In the genomic region with DNA sequence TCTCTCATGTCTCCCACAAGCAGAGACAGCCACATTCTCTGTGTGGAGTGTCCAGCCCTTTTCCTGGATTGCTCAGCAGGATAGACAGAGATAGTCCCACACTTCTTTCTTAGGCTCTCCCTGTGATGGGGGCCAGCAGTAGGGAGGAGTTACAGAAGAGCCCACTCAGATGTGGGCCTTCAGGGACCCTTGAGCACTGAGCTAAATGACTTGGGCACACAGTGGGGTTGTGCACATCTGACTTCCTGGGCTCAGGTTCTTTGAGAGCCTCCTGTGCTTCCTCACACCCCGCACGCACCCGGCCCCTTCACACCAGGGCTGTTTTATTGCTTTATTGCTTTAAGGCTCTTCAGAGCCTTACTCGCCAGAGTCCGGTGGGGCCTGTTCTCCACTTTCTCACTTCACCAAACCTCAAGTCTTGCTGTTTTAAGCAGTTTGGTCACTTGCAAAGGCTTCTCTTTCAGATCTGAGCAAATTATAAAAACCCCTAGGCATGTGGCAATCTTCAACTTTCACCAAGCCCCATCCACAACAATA, we compare ENCODE assay signal across 24 mouse cellular contexts. TPM values are rescaled to one million over a fixed set of nuclear protein-coding genes. Genes with fewer than 3 reads are reported as not detected.
A peak's percentile ranks its signal among the peaks of the same experiment; 100 is the strongest.
DNase-seq lines count a peak whose midpoint lies in the region; ATAC-seq lines count a peak whose summit lies in the region.
"Had no signal": no experiment of that assay in that cellular context is flagged by ENCODE, and none has a peak within 500 bp of the region (broad histone marks: within the 10 kb centered on the region; RNA-seq: fewer than 3 reads in every experiment).

No protein-coding gene starts in this region.

- no peak overlapping the region for H3K4me3 ChIP-seq in hindbrain, embryonic 10.5 days
- H3K4me3 ChIP-seq in hindbrain, embryonic 11.5 days (ENCODE audit: low read depth, low read length): no peak overlapping the region
- 0 out of 2 replicates have a peak overlapping the region, but pooled peaks have one; percentile 1 for H3K4me3 ChIP-seq in kidney, embryonic 15.5 days (replicated peaks)
- H3K4me3 ChIP-seq in embryonic facial prominence, embryonic 10.5 days: no peak overlapping the region
- peak overlapping the region; percentile 66 for H3K4me3 ChIP-seq in neural tube, embryonic 11.5 days (ENCODE audit: low read depth, low read length)
- H3K4me3 ChIP-seq in liver, embryonic 11.5 days (ENCODE audit: low read depth, low read length): no peak overlapping the region
- H3K4me3 ChIP-seq: embryonic facial prominence, embryonic 12.5 days; forebrain, embryonic 12.5 days; limb, embryonic 15.5 days; liver, embryonic 15.5 days; lung, embryonic 15.5 days; megakaryocyte, embryonic 14.5 days; midbrain, embryonic 15.5 days had no signal

- peak; percentile 10 for DNase-seq in hindbrain, embryonic 10.5 days (ENCODE audit: low spot score)
- DNase-seq in hindbrain, embryonic 11.5 days (ENCODE audit: low spot score): no peak
- DNase-seq in kidney, adult 11 months: no peak
- DNase-seq in embryonic facial prominence, embryonic 10.5 days (ENCODE audit: low spot score): peak; percentile 21
- DNase-seq in neural tube, embryonic 11.5 days (ENCODE audit: low spot score): peak; percentile 52
- DNase-seq in retina, embryonic 14.5 days (ENCODE audit: low spot score): no peak
- no peak for DNase-seq in liver, embryonic 11.5 days (ENCODE audit: low spot score)
- DNase-seq: adrenal gland, postnatal 36 days; cerebellum, adult 11 months; cerebellum, adult 9-11 months; gastrocnemius, postnatal 36 days; lung, postnatal 36 days; thymus, postnatal 25 days had no signal

- H3K9ac ChIP-seq in hindbrain, embryonic 11.5 days (ENCODE audit: low read depth, low read length): no peak overlapping the region
- H3K9ac ChIP-seq in kidney, embryonic 15.5 days: peak overlapping the region; percentile 2; the same call in 1 of the 2 replicates
- H3K9ac ChIP-seq in neural tube, embryonic 11.5 days (ENCODE audit: low read length): peak overlapping the region; percentile 95
- H3K9ac ChIP-seq in liver, embryonic 11.5 days (ENCODE audit: low read depth, low read length): no peak overlapping the region
- H3K9ac ChIP-seq: embryonic facial prominence, embryonic 12.5 days; forebrain, embryonic 12.5 days; limb, embryonic 15.5 days; liver, embryonic 15.5 days; lung, embryonic 15.5 days; midbrain, embryonic 15.5 days had no signal

- H3K9me3 ChIP-seq in hindbrain, embryonic 10.5 days: no peaks in the 10 kb centered on the region
- H3K9me3 ChIP-seq in hindbrain, embryonic 11.5 days (ENCODE audit: control insufficient read depth, low read length): no peaks in the 10 kb centered on the region
- H3K9me3 ChIP-seq in kidney, embryonic 15.5 days (replicated peaks): no peaks in the 10 kb centered on the region
- H3K9me3 ChIP-seq in embryonic facial prominence, embryonic 10.5 days: no peaks in the 10 kb centered on the region
- H3K9me3 ChIP-seq in neural tube, embryonic 11.5 days (ENCODE audit: control insufficient read depth, low read length): no peaks in the 10 kb centered on the region
- H3K9me3 ChIP-seq in liver, embryonic 11.5 days (ENCODE audit: control insufficient read depth, low read length): no peaks in the 10 kb centered on the region
- H3K9me3 ChIP-seq: embryonic facial prominence, embryonic 12.5 days; forebrain, embryonic 12.5 days; limb, embryonic 15.5 days; liver, embryonic 15.5 days; lung, embryonic 15.5 days; megakaryocyte, embryonic 14.5 days; midbrain, embryonic 15.5 days had no signal

- H3K27me3 ChIP-seq in hindbrain, embryonic 10.5 days (ENCODE audit: insufficient read depth, poor library complexity, severe bottlenecking): peaks cover 100% of the 10 kb centered on the region
- H3K27me3 ChIP-seq in hindbrain, embryonic 11.5 days (ENCODE audit: control insufficient read depth, insufficient read depth, low read length): peaks cover 83% of the 10 kb centered on the region
- H3K27me3 ChIP-seq in kidney, embryonic 15.5 days: no peaks in the 10 kb centered on the region
- H3K27me3 ChIP-seq in embryonic facial prominence, embryonic 10.5 days (replicated peaks; ENCODE audit: low read depth, poor library complexity, severe bottlenecking): peaks cover 100% of the 10 kb centered on the region
- no peaks in the 10 kb centered on the region for H3K27me3 ChIP-seq in neural tube, embryonic 11.5 days (ENCODE audit: control insufficient read depth, insufficient read depth, low read length)
- peaks cover 89% of the 10 kb centered on the region for H3K27me3 ChIP-seq in liver, embryonic 11.5 days (replicated peaks; ENCODE audit: control insufficient read depth, insufficient read depth, low read length)

- WGBS in hindbrain, embryonic 10.5 days: 2% methylated on average over 5 of the region's 5 CpGs
- 11% methylated on average over 5 of the region's 5 CpGs for WGBS in hindbrain, embryonic 11.5 days
- WGBS in kidney, embryonic 15.5 days: 18% methylated on average over 5 of the region's 5 CpGs
- WGBS in embryonic facial prominence, embryonic 10.5 days: 3% methylated on average over 5 of the region's 5 CpGs
- WGBS in neural tube, embryonic 11.5 days: 3% methylated on average over 5 of the region's 5 CpGs
- 32% methylated on average over 5 of the region's 5 CpGs for WGBS in liver, embryonic 11.5 days

- no peak overlapping the region for H3K27ac ChIP-seq in hindbrain, embryonic 10.5 days
- H3K27ac ChIP-seq in hindbrain, embryonic 11.5 days (ENCODE audit: low read depth, low read length): no peak overlapping the region
- H3K27ac ChIP-seq in kidney, embryonic 15.5 days: peak overlapping the region; percentile 85
- H3K27ac ChIP-seq in embryonic facial prominence, embryonic 10.5 days (replicated peaks): no peak overlapping the region
- H3K27ac ChIP-seq in neural tube, embryonic 11.5 days (ENCODE audit: low read depth, low read length): peak overlapping the region; percentile 81
- no peak overlapping the region for H3K27ac ChIP-seq in liver, embryonic 11.5 days (ENCODE audit: low read depth, low read length)
- H3K27ac ChIP-seq: embryonic facial prominence, embryonic 12.5 days; forebrain, embryonic 12.5 days; limb, embryonic 15.5 days; liver, embryonic 15.5 days; lung, embryonic 15.5 days; midbrain, embryonic 15.5 days had no signal

- ATAC-seq in hindbrain, embryonic 11.5 days (ENCODE audit: low FRiP score): no peak
- ATAC-seq in kidney, embryonic 15.5 days (replicated peaks; ENCODE audit: low FRiP score): no peak
- peak; percentile 57 for ATAC-seq in neural tube, embryonic 11.5 days (ENCODE audit: insufficient read depth, low FRiP score, low TSS enrichment)
- no peak for ATAC-seq in liver, embryonic 11.5 days (replicated peaks; ENCODE audit: low FRiP score)
- ATAC-seq: inflammation-experienced regulatory T-cells, adult 6 months; midbrain, embryonic 15.5 days had no signal

- no peak overlapping the region for H3K4me2 ChIP-seq in hindbrain, embryonic 11.5 days (replicated peaks; ENCODE audit: low read depth, low read length)
- H3K4me2 ChIP-seq in kidney, embryonic 15.5 days: peak overlapping the region; percentile 65
- peak overlapping the region; percentile 89 for H3K4me2 ChIP-seq in neural tube, embryonic 11.5 days (ENCODE audit: low read depth)
- no peak overlapping the region for H3K4me2 ChIP-seq in liver, embryonic 11.5 days
- H3K4me2 ChIP-seq: embryonic facial prominence, embryonic 12.5 days; forebrain, embryonic 12.5 days; limb, embryonic 15.5 days; liver, embryonic 15.5 days; lung, embryonic 15.5 days; midbrain, embryonic 15.5 days had no signal

- no peaks in the 10 kb centered on the region; the same call in 1 of the 2 replicates for H3K4me1 ChIP-seq in hindbrain, embryonic 10.5 days (replicated peaks)
- H3K4me1 ChIP-seq in hindbrain, embryonic 11.5 days (replicated peaks; ENCODE audit: control insufficient read depth, insufficient read depth, low read length): no peaks in the 10 kb centered on the region
- peaks cover 89% of the 10 kb centered on the region for H3K4me1 ChIP-seq in kidney, embryonic 15.5 days
- peaks cover 3% of the 10 kb centered on the region; the same call in 1 of the 2 replicates for H3K4me1 ChIP-seq in embryonic facial prominence, embryonic 10.5 days
- H3K4me1 ChIP-seq in neural tube, embryonic 11.5 days (ENCODE audit: control insufficient read depth, insufficient read depth, low read length): peaks cover 60% of the 10 kb centered on the region
- no peaks in the 10 kb centered on the region for H3K4me1 ChIP-seq in liver, embryonic 11.5 days (replicated peaks; ENCODE audit: control insufficient read depth, insufficient read depth, low read length)
- H3K4me1 ChIP-seq: embryonic facial prominence, embryonic 12.5 days; forebrain, embryonic 12.5 days; liver, embryonic 15.5 days; midbrain, embryonic 15.5 days had no signal

- no peaks in the 10 kb centered on the region for H3K36me3 ChIP-seq in hindbrain, embryonic 10.5 days
- H3K36me3 ChIP-seq in hindbrain, embryonic 11.5 days (ENCODE audit: control insufficient read depth, insufficient read depth, low read length): no peaks in the 10 kb centered on the region
- peaks cover 8% of the 10 kb centered on the region; the same call in 1 of the 2 replicates for H3K36me3 ChIP-seq in kidney, embryonic 15.5 days
- no peaks in the 10 kb centered on the region for H3K36me3 ChIP-seq in embryonic facial prominence, embryonic 10.5 days (replicated peaks)
- H3K36me3 ChIP-seq in neural tube, embryonic 11.5 days (ENCODE audit: control insufficient read depth, insufficient read depth, low read length): no peaks in the 10 kb centered on the region
- no peaks in the 10 kb centered on the region for H3K36me3 ChIP-seq in liver, embryonic 11.5 days (ENCODE audit: control insufficient read depth, insufficient read depth, low read length)
- H3K36me3 ChIP-seq: embryonic facial prominence, embryonic 12.5 days; forebrain, embryonic 12.5 days; limb, embryonic 15.5 days; liver, embryonic 15.5 days; lung, embryonic 15.5 days; midbrain, embryonic 15.5 days had no signal

RNA-seq across cellular contexts. Expression of gene Gm28230, which starts 5.5 kb away (rescaled TPM):
- not detected in 2 replicates for polyA plus RNA-seq in hindbrain, embryonic 10.5 days (2016; fragmentation: Nextera tagmentation; extraction: Ambion mirVana)
- polyA plus RNA-seq in hindbrain, embryonic 11.5 days (2014; fragmentation: Nextera tagmentation; extraction: Ambion mirVana): 0.73 and 0.89 TPM in 2 replicates
- 1.7 and 2.3 TPM in 2 replicates for polyA plus RNA-seq in kidney, embryonic 15.5 days (2015; fragmentation: Nextera tagmentation; extraction: Ambion mirVana)
- not detected in 2 replicates for polyA plus RNA-seq in embryonic facial prominence, embryonic 10.5 days (2016; fragmentation: Nextera tagmentation; extraction: Ambion mirVana)
- polyA plus RNA-seq in neural tube, embryonic 11.5 days (2014; fragmentation: Nextera tagmentation; extraction: Ambion mirVana): 3.9 and 5.5 TPM in 2 replicates
- polyA plus RNA-seq in liver, embryonic 11.5 days (2014; fragmentation: Nextera tagmentation; extraction: Ambion mirVana): not detected in 2 replicates
- polyA plus RNA-seq: embryonic facial prominence, embryonic 12.5 days; forebrain, embryonic 12.5 days; heart, embryonic 14.5 days; inflammation-experienced regulatory T-cells, adult 6 months; liver, embryonic 15.5 days; midbrain, embryonic 15.5 days; spleen, adult 2 months had no signal

RNA-seq across cellular contexts. Expression of gene Hoxd4, which starts 9.3 kb away (rescaled TPM):
- polyA plus RNA-seq in hindbrain, embryonic 10.5 days (2016; fragmentation: Nextera tagmentation; extraction: Ambion mirVana): 0.14 and 2.6 TPM in 2 replicates
- polyA plus RNA-seq in hindbrain, embryonic 11.5 days (2014; fragmentation: Nextera tagmentation; extraction: Ambion mirVana): 3.3 and 3.7 TPM in 2 replicates
- polyA plus RNA-seq in kidney, embryonic 15.5 days (2015; fragmentation: Nextera tagmentation; extraction: Ambion mirVana): 5.6 and 5.8 TPM in 2 replicates
- polyA plus RNA-seq in embryonic facial prominence, embryonic 10.5 days (2016; fragmentation: Nextera tagmentation; extraction: Ambion mirVana): not detected in 2 replicates
- 9.2 and 11.2 TPM in 2 replicates for polyA plus RNA-seq in neural tube, embryonic 11.5 days (2014; fragmentation: Nextera tagmentation; extraction: Ambion mirVana)
- 0.14 and 0.18 TPM in 2 replicates for polyA plus RNA-seq in liver, embryonic 11.5 days (2014; fragmentation: Nextera tagmentation; extraction: Ambion mirVana)
- polyA plus RNA-seq: forebrain, embryonic 12.5 days; inflammation-experienced regulatory T-cells, adult 6 months; liver, embryonic 15.5 days; midbrain, embryonic 15.5 days had no signal

RNA-seq across cellular contexts. Expression of gene Hoxd3, which starts 9.3 kb away (rescaled TPM):
- polyA plus RNA-seq in hindbrain, embryonic 10.5 days (2016; fragmentation: Nextera tagmentation; extraction: Ambion mirVana): 15.5 and 55.9 TPM in 2 replicates
- 49.5 and 58.0 TPM in 2 replicates for polyA plus RNA-seq in hindbrain, embryonic 11.5 days (2014; fragmentation: Nextera tagmentation; extraction: Ambion mirVana)
- 15.2 and 15.9 TPM in 2 replicates for polyA plus RNA-seq in kidney, embryonic 15.5 days (2015; fragmentation: Nextera tagmentation; extraction: Ambion mirVana)
- polyA plus RNA-seq in embryonic facial prominence, embryonic 10.5 days (2016; fragmentation: Nextera tagmentation; extraction: Ambion mirVana): 1.7 and 6.9 TPM in 2 replicates
- 52.7 and 55.0 TPM in 2 replicates for polyA plus RNA-seq in neural tube, embryonic 11.5 days (2014; fragmentation: Nextera tagmentation; extraction: Ambion mirVana)
- 0.47 and 0.87 TPM in 2 replicates for polyA plus RNA-seq in liver, embryonic 11.5 days (2014; fragmentation: Nextera tagmentation; extraction: Ambion mirVana)
- polyA plus RNA-seq: forebrain, embryonic 12.5 days; inflammation-experienced regulatory T-cells, adult 6 months; liver, embryonic 15.5 days; spleen, adult 2 months had no signal

RNA-seq across cellular contexts. Expression of gene Hoxd8, which starts 16.6 kb away (rescaled TPM):
- not detected in 2 replicates for polyA plus RNA-seq in hindbrain, embryonic 10.5 days (2016; fragmentation: Nextera tagmentation; extraction: Ambion mirVana)
- 0.19 and 0.50 TPM in 2 replicates for polyA plus RNA-seq in hindbrain, embryonic 11.5 days (2014; fragmentation: Nextera tagmentation; extraction: Ambion mirVana)
- 36.4 and 40.8 TPM in 2 replicates for polyA plus RNA-seq in kidney, embryonic 15.5 days (2015; fragmentation: Nextera tagmentation; extraction: Ambion mirVana)
- polyA plus RNA-seq in embryonic facial prominence, embryonic 10.5 days (2016; fragmentation: Nextera tagmentation; extraction: Ambion mirVana): not detected in 2 replicates
- polyA plus RNA-seq in neural tube, embryonic 11.5 days (2014; fragmentation: Nextera tagmentation; extraction: Ambion mirVana): 21.3 and 23.1 TPM in 2 replicates
- 0.82 and 1.2 TPM in 2 replicates for polyA plus RNA-seq in liver, embryonic 11.5 days (2014; fragmentation: Nextera tagmentation; extraction: Ambion mirVana)
- polyA plus RNA-seq: forebrain, embryonic 12.5 days; inflammation-experienced regulatory T-cells, adult 6 months had no signal

RNA-seq across cellular contexts. Expression of gene Hoxd9, which starts 23.5 kb away (rescaled TPM):
- not detected in 2 replicates for polyA plus RNA-seq in hindbrain, embryonic 10.5 days (2016; fragmentation: Nextera tagmentation; extraction: Ambion mirVana)
- 0.11 TPM in 1 of 2 replicates, not detected in the other for polyA plus RNA-seq in hindbrain, embryonic 11.5 days (2014; fragmentation: Nextera tagmentation; extraction: Ambion mirVana)
- polyA plus RNA-seq in kidney, embryonic 15.5 days (2015; fragmentation: Nextera tagmentation; extraction: Ambion mirVana): 38.1 and 40.7 TPM in 2 replicates
- not detected in 2 replicates for polyA plus RNA-seq in embryonic facial prominence, embryonic 10.5 days (2016; fragmentation: Nextera tagmentation; extraction: Ambion mirVana)
- 14.3 and 17.3 TPM in 2 replicates for polyA plus RNA-seq in neural tube, embryonic 11.5 days (2014; fragmentation: Nextera tagmentation; extraction: Ambion mirVana)
- 0.10 and 0.22 TPM in 2 replicates for polyA plus RNA-seq in liver, embryonic 11.5 days (2014; fragmentation: Nextera tagmentation; extraction: Ambion mirVana)
- polyA plus RNA-seq: forebrain, embryonic 12.5 days; inflammation-experienced regulatory T-cells, adult 6 months; liver, embryonic 15.5 days; midbrain, embryonic 15.5 days had no signal

Comparison
In these comparisons a context has a peak if more than half of its experiments do, and no peak if none do; other contexts are left out.
1. DNase-seq: peak in hindbrain, embryonic 10.5 days (single experiment), embryonic facial prominence, embryonic 10.5 days (single experiment) and neural tube, embryonic 11.5 days (single experiment); none in hindbrain, embryonic 11.5 days (single experiment), kidney, adult 11 months (single experiment), retina, embryonic 14.5 days (single experiment) and liver, embryonic 11.5 days (single experiment).
2. H3K27ac ChIP-seq: peak in kidney, embryonic 15.5 days (single experiment) and neural tube, embryonic 11.5 days (single experiment); none in hindbrain, embryonic 10.5 days (single experiment), hindbrain, embryonic 11.5 days (single experiment), embryonic facial prominence, embryonic 10.5 days (single experiment) and liver, embryonic 11.5 days (single experiment).
3. H3K4me3 ChIP-seq: peak in kidney, embryonic 15.5 days (single experiment) and neural tube, embryonic 11.5 days (single experiment); none in hindbrain, embryonic 10.5 days (single experiment), hindbrain, embryonic 11.5 days (single experiment), embryonic facial prominence, embryonic 10.5 days (single experiment) and liver, embryonic 11.5 days (single experiment).
4. H3K4me2 ChIP-seq: peak in kidney, embryonic 15.5 days (single experiment) and neural tube, embryonic 11.5 days (single experiment); none in hindbrain, embryonic 11.5 days (single experiment) and liver, embryonic 11.5 days (single experiment).
5. H3K9ac ChIP-seq: peak in kidney, embryonic 15.5 days (single experiment) and neural tube, embryonic 11.5 days (single experiment); none in hindbrain, embryonic 11.5 days (single experiment) and liver, embryonic 11.5 days (single experiment).